Mouse (Mus musculus) layer of hippocampus, adult 11-12 months (tissue): ENCODE measurements around the gene Morn2.

Experiments
- DNase-seq: peaks from one replicate; pipeline ENCODE4 v3.0.0; 2022; ENCODE audit warnings: low spot score

Gene Morn2

GRCm38 (mm10) chr17:80323658-80324057 lies 33.7 kb downstream of the Morn2 start:
- DNase-seq: no peak

GRCm38 (mm10) chr17:80324521-80324920 lies 34.5 kb downstream of the Morn2 start:
- no peak for DNase-seq

- DNase-seq: no peak
These were observed 35.5 kb downstream of the Morn2 start for GRCm38 (mm10) chr17:80325456-80325855.

- no peak for DNase-seq
These were observed 36.4 kb downstream of the Morn2 start for GRCm38 (mm10) chr17:80326431-80326830.

- no peak for DNase-seq
These were observed 42.4 kb downstream of the Morn2 start for GRCm38 (mm10) chr17:80332386-80332785.

GRCm38 (mm10) chr17:80345277-80345676 lies 55.3 kb downstream of the Morn2 start:
- DNase-seq: no peak

GRCm38 (mm10) chr17:80346591-80347125 lies 56.7 kb downstream of the Morn2 start:
- DNase-seq: no peak
